Mouse (Mus musculus) CH12.LX (cell line): ENCODE data around the gene Lrmda.

Experiments used
- CTCF ChIP-seq, 2 experiments: IDR thresholded peaks in 1 of 2; conservative IDR thresholded peaks in 1 of 2; 2 replicates each; pipeline ENCODE4 v1.5.1; 2011 to 2012; ENCODE audit warnings: low read depth in 2 of 2, low read length in 2 of 2, improper control_type of control experiment in 1 of 2, inconsistent platforms in 1 of 2, mild to moderate bottlenecking in 1 of 2, moderate library complexity in 1 of 2
- EP300 ChIP-seq: IDR thresholded peaks from 2 replicates; pipeline ENCODE4 v1.6.1; 2011; ENCODE audit warnings: low read length, improper control_type of control experiment
- ETS1 ChIP-seq: conservative IDR thresholded peaks from 2 replicates; pipeline ENCODE4 v1.6.1; 2012; ENCODE audit warnings: low read depth, mild to moderate bottlenecking, inconsistent platforms, low read length, improper control_type of control experiment, moderate library complexity
- MAX ChIP-seq: IDR thresholded peaks from 2 replicates; pipeline ENCODE4 v1.6.1; 2011; ENCODE audit warnings: low read length, improper control_type of control experiment
- MXI1 ChIP-seq: IDR thresholded peaks from 2 replicates; pipeline ENCODE4 v1.6.1; 2011; ENCODE audit warnings: mild to moderate bottlenecking, low read depth, low read length, improper control_type of control experiment
- POLR2A ChIP-seq: IDR thresholded peaks from 2 replicates; pipeline ENCODE4 v1.6.1; 2011; ENCODE audit warnings: low read depth, mild to moderate bottlenecking, improper control_type of control experiment, low read length
- RAD21 ChIP-seq: IDR thresholded peaks from 2 replicates; pipeline ENCODE4 v1.6.1; 2011; ENCODE audit warnings: low read depth, mild to moderate bottlenecking, low read length, improper control_type of control experiment, moderate library complexity
- USF1 ChIP-seq: IDR thresholded peaks from 2 replicates; pipeline ENCODE4 v1.6.1; 2014; ENCODE audit warnings: low read depth, mild to moderate bottlenecking, inconsistent platforms, low read length, improper control_type of control experiment

GRCm38 (mm10) chr14:22533501-22533900, 514.0 kb downstream of the Lrmda start:
- no peak for TF ChIP-seq USF1
- no peak for TF ChIP-seq MXI1
- no peak for TF ChIP-seq EP300
- TF ChIP-seq MAX, result no peak
- TF ChIP-seq ETS1, result no peak
- no peak for TF ChIP-seq POLR2A
- TF ChIP-seq RAD21, result no peak
- no peak for TF ChIP-seq CTCF (conservative IDR thresholded peaks at IDR 0.05 in 1 of 2, IDR thresholded peaks at IDR 0.05 in 1 of 2; ENCODE audit: low read depth in 2 of 2, low read length in 2 of 2)
